Mouse (Mus musculus) heart, postnatal 0 days (tissue): ENCODE measurements around the gene Cdc73.

ENCODE experiments used
- CTCF ChIP-seq: IDR thresholded peaks from 2 replicates; pipeline ENCODE4 v1.5.1; 2016; ENCODE audit warnings: antibody characterized with exemption, control low read depth, low read depth
- EP300 ChIP-seq: IDR thresholded peaks from 2 replicates; pipeline ENCODE4 v1.6.1; 2016; ENCODE audit warnings: antibody characterized with exemption, low read depth

GRCm38 (mm10) chr1:143741331-143741730 lies 38.6 kb upstream of the Cdc73 start:
- TF ChIP-seq EP300, result no peak
- TF ChIP-seq CTCF, result no peak
